Mouse (Mus musculus) brown adipose tissue, adult 24 weeks (tissue): ENCODE measurements around the gene Gkn3. TPM values are rescaled to one million over a fixed set of nuclear protein-coding genes. Genes with fewer than 3 reads are reported as not detected.

Experiments
- H3K27ac ChIP-seq: fragments of 200-500 bp; replicated peaks from 2 replicates; pipeline ENCODE4 v1.5.1; 2012; ENCODE audit warnings: low read depth, mild to moderate bottlenecking, low read length
- H3K4me1 ChIP-seq: fragments of 200-500 bp; 2 replicates; pipeline ENCODE4 v1.6.1; 2012; ENCODE audit warnings: low read length, mixed read lengths; ENCODE audit not compliant: control insufficient read depth, insufficient read depth, insufficient read length
- H3K4me3 ChIP-seq: fragments of 200-500 bp; 2 replicates; pipeline ENCODE4 v1.5.1; 2012; ENCODE audit warnings: low read depth, mild to moderate bottlenecking, low read length, moderate library complexity; ENCODE audit not compliant: insufficient read depth
- polyA plus RNA-seq: library from polyadenylated mRNA; stranded (reverse); fragments of >200 nt; gene quantifications from 2 replicates; pipeline ENCODE4 v1.2.4, GENCODE M21; 2012; ENCODE audit not compliant: missing spikeins, insufficient read depth, insufficient read length

Gene Gkn3
- polyA plus RNA-seq = 2.9 TPM in 1 of 2 replicates, not detected in the other

GRCm38 (mm10) chr6:87388877-87389276 is at the start of gene Gkn3:
Gene Gkn3, minus strand, starts transcription at chr6:87388935.
- Histone ChIP-seq H3K4me3 (no peak within 1 kb of the TSS), H3K27ac (no peak within 1 kb of the TSS), H3K4me1 (no peaks in the 10 kb centered on the region)

- no peaks in the 10 kb centered on the region for H3K4me1 ChIP-seq
- H3K27ac ChIP-seq = no peak overlapping the region
- no peak overlapping the region for H3K4me3 ChIP-seq
Measured at GRCm38 (mm10) chr6:87436745-87437144, 48.0 kb upstream of the Gkn3 start.

- Histone ChIP-seq H3K4me3 (no peak overlapping the region), H3K4me1 (no peaks in the 10 kb centered on the region), H3K27ac (no peak overlapping the region)
Measured at GRCm38 (mm10) chr6:87435791-87436190, 47.1 kb upstream of the Gkn3 start.

GRCm38 (mm10) chr6:87428487-87429044 is 39.8 kb upstream of the Gkn3 start, which contains the start of gene Bmp10:
Gene Bmp10, plus strand, starts transcription at chr6:87428994.
- Histone ChIP-seq H3K4me3 (no peak within 1 kb of the TSS), H3K4me1 (peaks cover 7% of the 10 kb centered on the region), H3K27ac (no peak within 1 kb of the TSS)

GRCm38 (mm10) chr6:87427616-87428015 is 38.9 kb upstream of the Gkn3 start:
- H3K27ac ChIP-seq = no peak overlapping the region
- H3K4me1 ChIP-seq = peaks cover 7% of the 10 kb centered on the region
- H3K4me3 ChIP-seq = no peak overlapping the region

- Histone ChIP-seq H3K4me3 (no peak overlapping the region), H3K27ac (no peak overlapping the region)
Measured at GRCm38 (mm10) chr6:87426954-87427353, 38.2 kb upstream of the Gkn3 start.

GRCm38 (mm10) chr6:87424037-87424816 is 35.5 kb upstream of the Gkn3 start:
- Histone ChIP-seq H3K4me3 (peak overlapping the region; percentile 32; the same call in 1 of the 2 replicates), H3K27ac (no peak overlapping the region), H3K4me1 (peaks cover 7% of the 10 kb centered on the region)

More at GRCm38 (mm10) chr6:87426954-87427353, 38.2 kb upstream of the Gkn3 start:
- peaks cover 7% of the 10 kb centered on the region for H3K4me1 ChIP-seq

GRCm38 (mm10) chr6:87422304-87422703 is 33.6 kb upstream of the Gkn3 start:
- Histone ChIP-seq H3K27ac (no peak overlapping the region), H3K4me3 (no peak overlapping the region), H3K4me1 (peaks cover 7% of the 10 kb centered on the region)

- no peak overlapping the region for H3K27ac ChIP-seq
- no peak overlapping the region for H3K4me3 ChIP-seq
- H3K4me1 ChIP-seq = no peaks in the 10 kb centered on the region
Measured at GRCm38 (mm10) chr6:87412011-87412410, 23.3 kb upstream of the Gkn3 start.

- H3K4me3 ChIP-seq = no peak overlapping the region
- H3K27ac ChIP-seq = no peak overlapping the region
- no peaks in the 10 kb centered on the region for H3K4me1 ChIP-seq
Measured at GRCm38 (mm10) chr6:87401456-87401855, 12.7 kb upstream of the Gkn3 start.

GRCm38 (mm10) chr6:87399886-87400566 is 11.3 kb upstream of the Gkn3 start:
- no peak overlapping the region for H3K4me3 ChIP-seq

GRCm38 (mm10) chr6:87399137-87399536 is 10.4 kb upstream of the Gkn3 start:
- no peak overlapping the region for H3K4me3 ChIP-seq
- H3K4me1 ChIP-seq = no peaks in the 10 kb centered on the region
- H3K27ac ChIP-seq = no peak overlapping the region

More at GRCm38 (mm10) chr6:87399886-87400566, 11.3 kb upstream of the Gkn3 start:
- Histone ChIP-seq H3K4me1 (no peaks in the 10 kb centered on the region), H3K27ac (no peak overlapping the region)

GRCm38 (mm10) chr6:87394783-87395182 is 6.0 kb upstream of the Gkn3 start:
- no peak overlapping the region for H3K4me3 ChIP-seq
- H3K4me1 ChIP-seq = no peaks in the 10 kb centered on the region
- no peak overlapping the region for H3K27ac ChIP-seq

GRCm38 (mm10) chr6:87393466-87394205 is 4.9 kb upstream of the Gkn3 start:
- Histone ChIP-seq H3K4me3 (no peak overlapping the region), H3K4me1 (no peaks in the 10 kb centered on the region), H3K27ac (no peak overlapping the region)
